Mouse (Mus musculus): ENCODE measurements at regions not wholly inside any gene's neighbourhood (a gene's known extent, or its start where the extent isn't known, plus 50 kb on each side); places are given as distances from the start of the nearest gene placed in this dataset.
A peak's percentile ranks its signal among the peaks of the same experiment; 100 is the strongest.

DNA sequence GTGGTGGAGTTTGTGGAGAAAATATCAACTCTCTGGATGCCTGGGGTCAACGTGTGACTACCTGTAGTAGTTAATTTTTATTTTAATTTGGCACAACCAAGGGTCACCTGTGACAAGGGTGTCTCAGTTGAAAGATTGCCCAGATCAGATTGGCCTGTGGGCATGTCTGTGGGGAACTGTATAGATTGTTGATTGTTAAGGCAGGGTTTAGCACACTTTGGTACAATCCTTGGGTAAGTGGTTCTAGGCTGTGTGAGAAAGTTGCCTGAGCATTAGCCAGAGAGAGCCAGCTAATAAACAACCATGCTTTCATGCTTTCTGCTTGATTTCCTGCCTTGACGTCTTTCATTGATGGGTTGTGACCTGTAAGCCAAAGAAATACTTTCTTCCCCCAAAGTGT is 229.3 kb downstream of the Tex36 start:
- DNase-seq, result no peak

DNA sequence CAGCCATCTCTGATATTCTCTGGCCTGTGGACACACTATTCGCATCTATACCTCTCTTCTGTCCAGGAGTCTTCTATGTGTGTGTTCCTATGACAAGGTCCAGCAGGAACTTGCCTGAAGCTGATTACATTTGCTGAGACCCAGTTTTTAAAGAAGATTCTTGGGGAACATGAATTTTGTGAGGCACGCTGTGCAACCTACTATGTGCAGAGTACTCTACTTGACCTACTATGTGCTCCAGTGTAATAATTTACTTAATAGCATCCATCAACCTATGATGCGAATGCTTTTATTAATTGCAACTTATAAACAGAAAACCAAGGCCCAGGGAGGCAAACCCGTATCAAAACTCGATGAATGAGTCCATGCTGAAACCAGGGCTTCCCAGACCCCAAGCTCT is 231.4 kb downstream of the Tex36 start:
- no peak for DNase-seq

DNA sequence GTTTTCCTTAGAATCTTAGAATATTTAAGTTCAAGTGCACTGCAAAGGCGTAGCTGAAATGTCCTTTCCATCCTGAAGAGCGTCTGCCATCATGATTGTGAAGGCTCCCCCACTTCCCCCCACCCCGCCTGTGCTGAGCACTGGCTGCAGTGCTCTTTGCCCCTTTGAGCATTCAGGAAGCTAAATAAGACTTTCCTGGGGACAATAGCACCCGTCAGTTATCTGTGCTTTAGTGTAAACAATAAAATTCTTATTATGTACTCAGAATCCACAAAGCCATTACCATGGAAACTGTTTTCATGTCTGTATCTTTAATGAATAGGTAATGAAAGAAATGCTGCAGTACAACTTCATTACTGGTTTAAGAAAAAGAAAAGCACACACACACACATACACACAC is 237.4 kb downstream of the Tex36 start:
- no peak for DNase-seq

DNA sequence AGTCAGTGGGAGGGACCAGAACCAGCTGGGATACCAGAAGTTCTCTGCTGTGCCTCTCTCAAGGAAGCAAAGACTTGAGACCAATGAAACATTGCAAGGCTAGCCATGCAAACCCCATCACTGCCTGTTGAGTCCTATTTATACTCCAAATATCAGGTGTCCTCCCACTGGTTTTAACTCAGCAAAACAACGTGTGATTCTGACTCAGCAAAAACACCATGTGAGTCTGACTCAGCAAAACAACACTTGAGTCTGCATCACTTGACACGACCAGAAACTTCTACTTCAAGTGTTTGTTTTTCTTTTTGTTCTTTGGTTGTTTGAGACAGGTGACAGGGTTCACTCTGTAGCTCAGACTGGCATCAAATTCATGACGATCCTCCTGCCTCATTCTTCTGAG is 204.6 kb upstream of the Ctbp2 start:
- DNase-seq, result no peak

DNA sequence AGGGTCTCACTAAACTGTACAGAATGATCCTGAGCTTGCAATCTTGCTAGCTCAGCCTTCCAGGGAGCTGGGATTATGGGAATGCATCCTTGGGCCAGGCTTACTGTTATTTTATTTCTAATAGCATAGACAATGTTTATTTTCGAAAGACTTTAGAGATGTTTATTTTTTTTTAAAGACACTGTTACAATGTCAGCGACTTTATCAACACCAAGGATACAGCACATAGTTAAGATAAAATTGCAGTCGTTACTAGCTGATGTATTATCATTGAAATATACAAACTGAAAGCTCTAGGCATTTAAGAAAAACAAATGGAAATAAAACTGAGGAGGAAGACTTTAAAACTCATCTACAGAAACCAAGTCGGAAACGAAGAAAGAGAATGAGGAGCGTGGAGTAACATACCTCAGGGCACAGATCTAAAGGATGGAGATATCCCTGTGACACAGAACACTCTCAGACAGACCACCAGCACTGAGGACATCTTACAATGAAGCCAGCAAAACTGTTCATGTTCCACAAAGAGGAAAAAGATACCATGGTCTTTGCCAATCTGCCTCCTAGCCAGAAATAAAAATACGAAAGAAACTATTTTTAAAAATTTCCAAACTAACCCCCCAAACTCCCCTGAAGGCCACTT is 201.5 kb upstream of the Ctbp2 start:
- DNase-seq, result no peak

DNA sequence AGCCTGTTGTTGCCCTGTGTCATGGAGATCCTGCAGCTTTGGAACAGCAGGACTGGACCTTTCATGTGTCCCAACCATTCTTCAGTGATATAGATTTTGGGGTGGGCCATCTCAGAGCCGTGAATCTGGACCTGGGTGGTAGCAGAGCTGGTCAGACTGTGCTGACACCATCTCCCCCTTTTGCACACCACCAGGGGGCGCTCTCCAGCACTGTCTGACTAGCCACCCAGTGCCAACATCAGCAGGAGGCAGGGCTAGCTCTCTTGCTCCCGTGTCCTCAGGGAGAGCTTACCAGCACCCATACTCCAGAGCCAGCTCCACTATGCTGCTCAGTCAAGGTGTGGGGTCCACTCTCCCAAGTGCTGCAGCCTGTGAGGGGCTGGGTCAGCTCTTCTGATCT is 199.8 kb upstream of the Ctbp2 start:
- DNase-seq, result no peak

DNA sequence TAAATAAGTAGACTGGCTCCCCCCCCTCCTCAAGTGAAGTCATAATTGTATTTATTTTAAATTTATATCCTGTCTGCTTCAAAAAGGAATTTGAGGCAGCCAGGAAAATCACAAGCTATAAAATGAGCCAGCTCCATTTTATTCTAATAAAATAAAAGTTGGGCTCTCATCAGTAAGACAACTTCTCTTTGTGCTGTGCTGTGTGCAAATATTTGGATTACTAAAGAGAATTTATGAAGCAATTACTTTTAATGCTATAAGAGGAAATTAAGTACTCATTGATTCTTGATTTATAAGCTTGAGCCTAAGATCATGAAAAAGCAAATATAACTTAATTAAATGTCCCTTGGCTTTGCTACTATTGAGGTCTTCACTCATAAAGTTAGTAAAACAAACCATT is 193.4 kb upstream of the Ctbp2 start:
- DNase-seq, result no peak

DNA sequence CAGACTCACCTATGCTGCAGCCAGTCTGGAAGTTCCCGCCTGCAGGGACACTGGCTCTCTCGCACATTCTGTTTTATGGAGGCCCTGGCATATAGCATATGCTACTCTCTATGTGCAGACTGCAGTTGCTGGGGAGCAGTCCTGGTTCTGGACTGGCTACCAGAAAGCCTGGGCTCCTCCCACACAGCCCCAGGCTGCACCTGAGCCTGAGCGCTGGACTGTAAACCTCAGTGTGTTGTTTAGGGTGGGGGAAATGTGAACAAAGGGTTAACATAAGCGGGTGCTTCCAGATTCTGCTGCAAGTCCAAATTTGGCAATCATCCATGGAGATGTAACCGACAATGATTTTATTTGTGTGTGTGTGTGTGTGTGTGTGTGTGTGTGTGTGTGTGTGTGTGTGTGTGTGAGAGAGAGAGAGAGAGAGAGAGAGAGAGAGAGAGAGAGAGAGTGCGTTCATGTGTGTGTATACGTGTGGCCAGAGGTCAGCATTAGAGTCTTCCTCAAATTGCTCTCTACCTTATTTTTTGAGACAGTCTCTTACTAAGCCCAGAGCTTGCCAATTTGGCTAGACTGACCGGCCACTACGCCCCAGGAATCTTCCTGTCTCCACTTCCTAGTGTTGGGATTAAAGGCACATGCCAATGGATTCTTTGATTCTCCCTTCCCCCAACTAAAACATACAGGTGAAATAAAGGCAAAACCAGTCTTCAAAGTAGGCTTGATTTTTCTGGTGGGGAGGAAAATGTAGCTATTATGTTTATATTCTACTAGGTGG is 192.7 kb upstream of the Ctbp2 start:
- DNase-seq, result no peak

GRCm38 (mm10) chr7:133315197-133316029 is 191.3 kb upstream of the Ctbp2 start:
- no peak for DNase-seq

GRCm38 (mm10) chr7:133313115-133313514 is 189.0 kb upstream of the Ctbp2 start:
- no peak for DNase-seq

DNA sequence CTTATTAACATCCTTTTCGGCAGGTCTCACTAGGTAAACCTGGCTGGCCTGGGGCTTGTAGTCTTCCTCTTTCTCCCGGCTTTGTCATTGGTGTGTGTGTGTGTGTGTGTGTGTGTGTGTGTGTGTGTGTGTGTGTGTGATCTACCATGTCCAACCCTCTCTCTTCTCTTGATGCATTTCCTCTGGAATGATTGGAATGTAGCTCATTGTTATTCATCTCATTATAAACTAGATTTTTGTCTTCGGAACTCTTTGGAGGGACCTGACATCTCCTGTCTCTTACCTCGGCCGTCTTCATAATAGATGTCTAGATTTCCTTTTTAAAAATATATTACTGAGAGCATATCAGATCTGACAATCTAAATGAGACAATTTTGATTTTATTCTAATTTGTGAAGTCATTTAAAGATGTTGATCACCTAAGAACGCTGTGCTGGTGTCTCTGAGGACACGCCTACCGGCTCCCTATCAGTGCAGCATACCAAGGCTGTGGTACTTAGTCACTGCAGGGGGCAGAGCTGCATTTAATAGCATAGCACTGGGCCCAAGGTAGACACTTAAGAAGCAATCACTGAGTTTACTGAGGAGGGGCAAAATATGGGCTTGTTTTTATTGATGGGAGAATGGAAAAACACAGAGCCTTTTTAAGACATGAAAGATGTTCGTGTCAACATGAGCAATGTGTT is 187.1 kb upstream of the Ctbp2 start:
- no peak for DNase-seq

DNA sequence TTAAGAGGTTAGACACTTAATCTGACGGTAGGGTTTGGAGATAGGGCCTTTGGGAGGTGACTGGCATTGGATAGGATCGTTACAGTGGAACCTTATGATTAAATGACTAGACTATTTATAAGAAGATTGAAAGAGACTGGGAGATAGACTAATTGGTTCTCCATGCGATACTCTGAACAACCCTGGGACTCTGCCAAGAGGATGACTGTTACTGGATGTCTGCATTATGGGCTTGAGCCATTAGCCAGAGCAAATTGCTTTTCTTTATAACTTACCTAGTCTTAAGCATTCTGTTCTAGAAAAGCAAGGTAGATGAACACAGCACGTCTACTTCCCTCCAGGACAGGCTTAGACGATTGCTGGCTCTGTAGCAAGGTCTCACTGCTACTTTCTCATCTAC is 180.3 kb upstream of the Ctbp2 start:
- DNase-seq, result peak; percentile 16

DNA sequence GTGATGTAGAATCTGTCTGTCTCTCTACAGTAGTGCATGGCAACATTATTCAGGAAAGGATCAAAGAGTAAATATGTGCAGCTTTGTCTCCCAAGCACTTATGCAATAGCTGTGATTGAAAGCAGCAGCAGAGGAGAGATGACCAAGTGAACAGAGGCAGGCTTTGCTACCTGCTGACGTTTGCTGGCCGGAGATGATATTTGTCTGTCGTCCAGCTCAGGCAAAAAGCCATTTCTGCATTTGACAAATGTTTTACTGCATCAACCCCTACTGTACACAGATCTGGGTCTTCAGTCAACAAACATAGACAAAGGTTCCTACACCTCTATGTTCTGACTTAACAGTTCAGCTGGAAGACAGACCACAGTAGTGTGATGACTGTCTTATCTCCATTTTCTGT is 166.3 kb upstream of the Ctbp2 start:
- no peak for DNase-seq

DNA sequence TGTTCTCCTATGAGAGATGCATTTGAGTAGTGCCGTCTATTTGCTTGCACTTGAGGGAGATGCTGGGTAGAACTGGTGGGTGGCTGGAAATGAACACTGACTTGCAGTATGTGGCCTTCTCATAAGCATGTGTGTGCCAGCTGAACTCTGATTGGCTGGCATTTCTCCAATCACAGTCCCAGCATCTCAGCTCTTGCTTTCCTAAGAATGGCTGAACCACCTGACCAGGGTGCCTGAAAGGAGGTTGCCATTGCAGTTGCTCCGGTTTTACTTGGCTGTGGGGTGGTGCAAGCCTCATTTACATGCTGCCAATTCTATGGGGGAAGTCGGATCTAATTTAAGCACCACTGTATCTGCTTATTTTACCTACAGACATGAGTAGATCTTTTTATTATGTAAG is 164.1 kb upstream of the Ctbp2 start:
- DNase-seq, result no peak

- peak; percentile 5 for DNase-seq
Measured at GRCm38 (mm10) chr7:133286836-133287235, 162.7 kb upstream of the Ctbp2 start.

- DNase-seq, result no peak
Measured at GRCm38 (mm10) chr7:133286216-133286615, 162.1 kb upstream of the Ctbp2 start.

DNA sequence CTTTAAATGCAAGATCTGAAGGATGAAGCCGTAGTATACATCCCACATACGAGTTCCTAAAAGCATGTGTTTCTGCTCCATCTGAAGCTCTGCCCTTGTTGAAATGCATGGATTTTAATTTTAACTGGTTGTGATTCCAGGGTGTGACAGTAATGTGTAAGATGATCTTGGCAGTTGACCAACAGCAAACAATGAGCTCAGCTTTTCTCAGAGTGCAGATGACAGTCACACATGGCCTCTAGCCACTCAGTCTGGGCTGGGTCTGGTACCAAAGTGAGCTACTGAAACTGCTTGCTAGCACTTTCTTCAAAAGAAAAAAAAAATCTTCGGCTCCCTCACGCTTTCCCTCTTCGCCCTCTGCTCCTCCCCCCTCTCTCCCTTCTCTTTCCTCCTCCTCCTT is 138.0 kb upstream of the Ctbp2 start:
- DNase-seq, result no peak

DNA sequence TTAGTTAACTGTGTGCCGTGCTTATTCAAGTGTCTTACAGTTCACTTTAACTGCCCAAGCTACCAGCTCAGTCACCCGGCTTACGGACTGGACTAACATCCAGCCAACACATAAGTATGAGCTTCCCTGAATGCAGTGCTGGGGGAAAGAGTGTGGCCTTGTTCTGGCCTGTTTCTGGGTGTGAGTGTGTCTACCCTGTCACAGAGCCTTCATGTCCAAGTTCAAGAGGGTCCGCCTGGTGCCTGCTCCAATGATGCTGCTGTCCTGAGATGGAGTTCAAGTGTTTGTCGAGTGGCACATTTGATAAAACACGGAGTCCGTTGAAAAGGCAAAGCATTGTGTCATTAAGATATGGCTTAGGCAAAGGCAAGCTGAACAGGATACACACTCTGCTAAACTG is 135.0 kb upstream of the Ctbp2 start:
- no peak for DNase-seq

DNA sequence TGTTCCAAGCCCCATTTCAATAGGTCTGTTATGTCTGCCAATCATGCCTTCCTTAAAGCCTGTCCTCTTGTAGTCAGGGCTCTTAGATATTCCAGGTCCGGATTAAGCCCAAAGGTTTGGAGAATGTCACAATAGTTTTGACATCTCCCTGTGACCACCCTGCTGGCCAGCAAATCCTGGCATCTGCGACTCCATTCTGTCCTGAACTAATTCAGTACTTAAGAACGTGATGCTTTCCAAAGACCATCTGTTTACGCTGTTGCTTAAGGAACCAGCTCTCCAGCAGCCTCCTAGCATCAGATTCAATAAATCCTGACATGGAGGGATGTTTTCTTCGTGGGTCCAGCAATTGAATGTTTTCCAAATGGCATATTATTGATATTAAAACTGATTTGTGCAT is 132.7 kb upstream of the Ctbp2 start:
- DNase-seq, result no peak

GRCm38 (mm10) chr7:133244601-133245000 is 120.4 kb upstream of the Ctbp2 start:
- DNase-seq, result no peak

DNA sequence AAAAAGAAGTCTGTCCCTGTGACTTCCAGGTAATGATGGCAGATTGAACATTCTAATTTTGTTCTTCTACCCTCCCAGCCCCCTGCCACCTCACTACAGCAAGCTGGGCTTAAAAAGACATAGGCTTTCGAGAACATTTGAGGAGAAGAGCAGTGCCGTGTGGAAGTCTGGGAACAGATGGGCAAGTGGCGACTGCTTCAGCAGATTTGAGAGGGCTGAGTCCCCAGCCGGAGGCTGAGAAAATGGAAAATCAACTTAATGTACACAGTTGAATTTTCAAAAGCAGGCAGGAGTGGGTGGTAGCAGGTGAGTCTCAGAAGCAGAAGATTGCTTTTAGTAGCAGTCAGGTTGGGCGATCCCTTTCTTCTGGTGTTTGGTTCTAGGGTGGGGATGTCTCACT is 110.2 kb upstream of the Ctbp2 start:
- DNase-seq, result no peak

- no peak for DNase-seq
Measured at GRCm38 (mm10) chr7:133232889-133233441, 108.8 kb upstream of the Ctbp2 start.
